Mouse (Mus musculus): ENCODE results near the gene Kdm4a.

The Kdm4a gene

DNA sequence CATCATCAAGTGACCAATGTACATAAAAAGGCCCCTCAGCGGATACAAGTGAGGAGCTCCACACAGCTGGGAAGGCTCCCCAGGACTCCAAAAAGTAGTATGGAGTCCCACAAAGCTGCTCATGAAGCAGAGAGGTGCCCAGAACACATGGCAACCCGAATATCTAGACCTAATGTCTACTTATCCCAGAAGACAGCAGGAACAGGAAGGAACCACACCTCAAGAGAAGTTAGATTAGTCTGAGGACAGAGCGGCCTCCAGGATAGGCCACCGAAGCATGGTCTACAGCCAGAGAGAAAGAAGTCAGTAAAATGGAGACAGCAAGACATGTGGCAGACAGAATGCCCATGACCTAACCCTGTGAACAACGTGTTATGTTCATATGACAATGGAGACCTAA, 25.0 kb downstream of the Kdm4a start:
- no peak for DNase-seq (ENCODE audit: low read depth, low spot score)

DNA sequence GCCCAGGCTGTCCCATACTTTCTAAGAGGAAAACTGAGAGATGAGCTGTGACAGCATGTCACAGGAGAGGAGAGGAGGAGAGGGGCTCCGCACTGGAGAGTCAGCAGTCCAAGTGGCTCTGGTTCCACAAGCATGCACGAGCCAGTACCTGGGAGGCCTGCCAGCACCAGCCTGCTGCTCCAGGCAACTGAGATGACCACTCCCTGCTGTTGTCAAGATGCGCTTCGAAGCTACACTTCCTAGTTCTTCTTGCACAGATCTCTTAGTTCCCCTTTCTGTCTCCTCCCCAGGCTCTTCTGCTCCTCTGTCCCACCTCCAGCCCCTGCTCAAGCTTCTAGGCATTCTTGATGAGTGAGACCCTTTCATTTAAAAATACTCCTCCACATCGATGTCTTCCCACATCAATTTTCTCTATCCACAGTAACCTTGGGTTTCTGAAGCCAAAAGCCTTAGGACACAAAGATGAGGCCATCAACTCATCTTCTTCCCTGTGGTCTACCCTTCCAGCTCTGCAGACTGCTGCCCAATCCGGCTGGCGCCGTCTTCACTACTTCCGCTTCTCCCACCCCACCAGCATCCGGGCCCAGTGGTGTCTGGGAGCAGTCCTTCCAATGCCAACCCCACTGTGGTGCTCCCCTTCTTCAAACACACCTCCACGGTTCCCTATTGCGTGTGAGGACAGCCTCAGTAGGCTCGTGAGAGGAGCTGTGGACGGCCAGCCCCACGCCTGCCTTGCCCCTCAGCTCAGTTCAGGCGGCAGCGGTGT, 27.6 kb downstream of the Kdm4a start:
- DNase-seq (ENCODE audit: low read depth, low spot score): peak; percentile 54

DNA sequence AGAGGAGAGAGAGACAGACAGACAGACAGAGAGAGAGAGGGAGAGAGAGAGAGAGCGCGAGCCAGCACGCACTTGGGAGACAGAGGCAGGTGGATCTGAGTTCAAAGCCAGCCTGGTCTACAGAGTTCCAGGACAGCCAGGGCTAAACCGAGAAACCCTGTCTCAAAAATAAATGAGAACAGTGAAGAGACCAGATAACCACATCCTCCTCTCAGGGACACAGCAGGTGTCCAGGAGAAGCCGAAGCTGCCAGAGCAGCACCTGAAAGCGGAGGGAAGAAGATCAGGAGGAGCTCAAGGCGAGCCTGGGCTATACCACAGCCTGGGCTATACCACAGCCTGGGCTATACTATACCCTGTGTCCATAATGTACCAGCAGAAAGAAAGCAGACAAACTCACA, 29.0 kb downstream of the Kdm4a start:
- no peak for DNase-seq (ENCODE audit: low read depth, low spot score)

DNA sequence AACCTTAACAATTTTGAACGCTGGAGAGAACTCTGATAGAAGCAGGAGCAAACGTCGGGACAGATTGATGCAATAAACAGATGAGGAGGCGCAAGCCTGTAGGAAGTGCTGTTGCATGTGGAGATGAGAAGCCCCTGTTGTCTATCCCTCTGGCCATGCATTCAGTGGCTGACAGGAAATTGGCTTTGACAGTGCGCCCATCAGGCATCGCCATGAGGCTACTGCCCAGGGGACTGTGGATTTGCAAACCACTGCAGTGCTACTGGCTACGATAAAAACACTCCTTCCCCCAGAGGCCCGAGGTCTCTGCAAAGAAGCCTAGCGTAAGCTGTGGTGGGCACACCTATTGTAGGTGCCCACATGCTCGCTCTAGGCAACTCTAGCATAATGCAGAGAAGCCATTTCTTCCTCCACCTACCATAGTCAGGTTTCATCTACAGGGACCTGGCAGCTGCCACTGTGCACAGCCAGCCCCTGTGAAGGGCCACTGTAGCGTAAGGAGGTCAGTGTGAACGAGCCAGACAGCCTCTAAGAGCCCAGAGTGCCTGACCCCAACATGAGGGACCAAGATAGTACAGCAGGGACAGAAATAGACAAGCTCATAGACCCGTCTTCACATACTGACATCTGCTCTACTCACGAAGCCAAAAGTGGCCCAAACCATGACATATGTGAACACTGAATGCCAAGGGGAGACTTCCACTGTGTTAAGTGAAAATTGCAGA, 29.7 kb downstream of the Kdm4a start:
- no peak for DNase-seq (ENCODE audit: low read depth, low spot score)

DNA sequence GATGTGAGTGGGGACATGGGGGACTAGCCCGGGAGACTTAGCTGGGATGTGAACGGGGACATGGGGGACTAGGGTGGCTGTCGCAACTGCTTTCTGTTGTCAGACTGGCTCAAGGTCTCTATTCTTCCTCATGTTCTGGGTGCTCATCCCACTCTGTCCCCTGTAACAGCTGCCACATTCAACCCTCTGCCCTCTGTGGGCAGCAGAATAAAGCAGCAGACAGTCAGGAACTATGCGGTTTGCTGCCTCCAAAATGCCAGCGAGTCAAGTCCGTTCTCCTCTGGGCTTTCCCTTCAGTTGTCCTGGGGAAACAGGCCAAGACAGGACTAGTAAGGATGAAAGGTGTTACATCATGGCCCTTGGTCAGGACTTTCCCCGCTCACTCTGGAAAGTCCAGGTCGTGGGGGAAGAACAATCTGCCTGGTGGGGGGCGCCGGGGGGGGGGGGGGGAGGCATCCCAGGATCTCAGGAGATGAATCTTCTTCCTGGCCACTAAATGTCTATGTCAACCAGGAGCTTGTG, 30.7 kb downstream of the Kdm4a start:
- no peak for DNase-seq (ENCODE audit: low read depth, low spot score)

DNA sequence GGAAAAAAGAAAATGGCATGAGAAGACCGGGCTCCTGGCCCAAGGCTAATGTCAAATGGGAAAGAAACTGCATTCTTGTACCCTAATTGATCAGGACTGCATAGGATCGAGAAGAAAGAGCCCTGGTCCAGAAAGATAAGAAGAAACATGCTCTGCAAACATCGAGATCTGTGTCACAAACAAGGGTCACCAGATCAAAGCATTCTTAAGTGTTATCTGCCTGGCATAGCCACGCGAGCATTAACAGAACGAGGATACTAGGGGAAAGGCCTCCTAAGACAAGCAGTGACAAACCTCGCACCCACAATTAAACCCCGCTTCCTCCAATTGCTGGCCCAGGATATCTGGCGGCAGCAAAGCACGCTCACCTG, 31.5 kb downstream of the Kdm4a start:
- DNase-seq (ENCODE audit: low read depth, low spot score): no peak

DNA sequence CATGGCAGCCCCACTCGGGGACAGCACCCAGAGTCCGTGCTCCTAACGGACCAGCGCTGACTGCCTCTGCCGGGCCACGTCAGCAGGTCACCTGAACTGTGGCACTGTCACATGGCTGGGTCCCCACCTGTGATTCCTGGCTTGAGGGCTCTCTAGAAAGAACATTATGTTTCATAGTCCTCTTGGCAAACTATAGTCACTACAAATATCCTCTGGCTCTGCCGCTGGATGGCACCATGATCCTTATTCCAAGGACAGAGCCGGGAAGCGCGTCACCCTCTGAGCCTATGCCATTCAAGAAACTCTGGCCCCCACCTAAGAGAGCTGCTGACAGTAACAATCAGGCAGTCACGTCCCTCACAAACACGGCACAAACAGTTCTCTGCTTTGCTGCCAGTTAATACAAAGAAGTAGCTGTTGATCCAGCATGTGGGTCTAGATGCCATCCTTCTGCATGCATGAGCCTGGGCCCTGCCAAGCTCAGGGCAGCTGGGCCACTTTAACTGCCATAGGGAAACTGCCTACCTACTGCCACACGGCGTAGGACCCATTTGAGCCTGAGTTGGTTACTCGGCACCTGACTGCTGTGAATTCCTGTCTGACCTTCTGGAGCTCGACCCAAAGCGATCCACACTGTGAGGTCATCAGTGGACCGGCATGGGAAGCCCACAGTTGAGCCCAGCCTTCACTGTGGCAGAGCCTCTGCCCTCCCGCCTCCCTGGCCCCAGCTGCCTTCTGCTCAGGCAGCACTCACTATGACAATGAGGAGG, 32.1 kb downstream of the Kdm4a start:
- DNase-seq (ENCODE audit: low read depth, low spot score): no peak

DNA sequence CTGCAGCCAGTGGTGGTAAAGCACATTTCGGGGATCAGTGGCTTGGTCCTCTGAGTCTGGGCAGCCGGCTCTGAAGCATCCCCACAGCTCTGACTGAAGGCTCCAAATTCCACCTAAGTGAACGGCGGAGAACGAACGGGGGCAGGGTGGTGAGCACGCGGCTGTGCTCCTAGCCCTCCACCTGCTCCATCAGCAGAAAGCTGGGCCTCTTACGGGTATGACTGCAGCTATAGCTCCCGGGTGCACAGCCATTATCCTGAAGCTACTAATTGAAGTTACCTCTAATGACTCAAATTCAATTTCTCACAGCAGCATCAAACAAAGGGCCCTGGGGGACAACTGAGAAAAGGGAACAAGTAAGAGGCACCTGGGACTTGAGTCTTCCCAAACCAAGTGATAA, 32.8 kb downstream of the Kdm4a start:
- DNase-seq (ENCODE audit: low read depth, low spot score): no peak

DNA sequence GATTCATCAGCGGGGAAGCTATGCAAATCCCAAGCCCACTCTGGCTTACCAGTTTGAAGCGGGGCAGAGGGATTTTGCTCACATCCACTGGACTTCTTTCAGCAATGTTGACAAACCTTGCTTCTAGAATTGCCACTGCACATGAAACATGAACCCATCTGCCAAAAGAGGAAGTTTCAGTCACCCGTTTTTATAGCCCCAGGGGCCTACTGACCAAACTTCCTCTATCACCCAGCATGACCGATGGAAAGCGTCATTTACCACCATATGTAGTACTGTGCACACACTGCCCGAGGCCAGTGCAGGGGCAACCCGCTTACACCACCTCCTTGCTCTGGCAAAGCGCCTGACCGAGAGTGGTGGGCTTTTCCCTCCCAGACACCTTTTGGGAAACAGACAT, 35.5 kb downstream of the Kdm4a start:
- peak; percentile 85 for DNase-seq (ENCODE audit: low read depth, low spot score)

DNA sequence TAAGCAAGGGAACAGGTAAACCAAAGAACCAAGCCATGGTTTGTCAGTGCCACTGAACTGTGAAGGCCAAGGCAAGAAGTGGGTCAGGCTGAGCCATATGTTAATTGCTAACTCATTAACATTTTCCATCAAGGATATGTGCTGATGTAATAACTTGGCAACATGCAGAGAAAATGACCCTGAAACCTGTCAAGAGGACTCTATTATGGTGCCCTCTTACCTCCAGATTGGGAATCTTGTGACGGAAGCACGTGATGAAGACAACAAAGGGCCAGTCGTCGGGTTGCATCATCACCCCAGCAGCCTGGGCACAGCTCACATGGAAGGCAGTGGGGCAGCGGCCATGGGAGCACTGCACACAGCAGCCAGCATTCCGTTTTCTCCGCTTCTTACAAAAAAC, 36.2 kb downstream of the Kdm4a start:
- no peak for DNase-seq (ENCODE audit: low read depth, low spot score)

DNA sequence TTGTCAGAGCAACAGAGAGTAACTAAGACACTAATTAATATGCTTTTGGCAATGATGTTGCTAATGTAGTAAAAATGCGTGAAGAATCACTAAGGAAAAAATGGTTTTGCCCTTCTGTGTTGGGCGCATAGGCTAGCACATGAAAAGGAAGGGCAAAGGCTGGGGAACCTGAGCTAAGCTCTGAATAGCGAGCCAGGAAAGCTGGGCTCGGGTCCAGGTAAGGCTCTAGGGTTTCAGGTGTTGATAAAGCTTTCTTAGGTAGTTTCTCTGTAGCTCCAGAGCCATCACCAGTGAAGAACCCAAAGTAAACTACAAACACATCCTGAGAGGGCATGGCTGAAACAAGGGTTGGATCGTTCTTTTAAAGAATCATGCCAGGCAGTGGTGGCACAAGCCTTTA, 38.3 kb downstream of the Kdm4a start:
- no peak for DNase-seq (ENCODE audit: low read depth, low spot score)

DNA sequence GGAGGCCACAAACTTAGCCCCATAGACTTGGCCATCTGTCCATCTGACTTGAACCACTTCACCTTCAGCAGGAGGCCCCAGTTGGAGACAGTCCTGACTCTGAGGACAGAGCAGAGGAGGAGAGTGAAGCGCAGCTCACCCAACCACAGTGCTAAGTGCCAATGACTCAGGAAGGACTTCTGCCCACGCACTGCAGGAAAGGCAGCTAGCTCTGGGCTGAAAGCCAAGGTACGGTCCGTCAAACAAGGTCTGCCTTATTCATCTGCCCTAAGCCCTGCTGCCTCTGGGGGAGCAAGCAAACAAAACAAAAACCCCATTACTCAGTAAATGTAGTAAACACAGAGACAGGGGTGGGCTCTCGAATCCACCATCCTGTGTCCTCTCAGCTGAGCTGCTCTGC, 41.0 kb downstream of the Kdm4a start:
- no peak for DNase-seq (ENCODE audit: low read depth, low spot score)

DNA sequence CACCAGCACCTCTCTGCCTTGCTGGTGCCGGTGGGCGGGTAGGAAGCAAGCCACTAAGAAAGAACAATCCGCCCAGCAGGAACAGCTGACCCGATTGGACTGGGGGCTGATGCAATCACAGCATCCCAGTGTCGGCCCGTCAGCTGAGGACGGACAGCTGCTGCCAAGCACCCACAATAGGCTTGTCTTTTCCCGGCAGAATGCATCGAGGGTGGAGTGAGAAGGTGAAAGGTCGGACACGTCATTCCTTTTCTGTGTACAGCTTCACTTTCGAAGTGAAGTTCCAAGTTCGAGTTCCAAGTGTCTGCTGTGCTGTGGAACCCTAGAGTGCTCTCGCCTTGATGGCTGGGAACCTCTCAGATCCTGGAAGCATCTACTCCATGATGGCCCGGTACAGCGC, 42.0 kb downstream of the Kdm4a start:
- no peak for DNase-seq (ENCODE audit: low read depth, low spot score)

DNA sequence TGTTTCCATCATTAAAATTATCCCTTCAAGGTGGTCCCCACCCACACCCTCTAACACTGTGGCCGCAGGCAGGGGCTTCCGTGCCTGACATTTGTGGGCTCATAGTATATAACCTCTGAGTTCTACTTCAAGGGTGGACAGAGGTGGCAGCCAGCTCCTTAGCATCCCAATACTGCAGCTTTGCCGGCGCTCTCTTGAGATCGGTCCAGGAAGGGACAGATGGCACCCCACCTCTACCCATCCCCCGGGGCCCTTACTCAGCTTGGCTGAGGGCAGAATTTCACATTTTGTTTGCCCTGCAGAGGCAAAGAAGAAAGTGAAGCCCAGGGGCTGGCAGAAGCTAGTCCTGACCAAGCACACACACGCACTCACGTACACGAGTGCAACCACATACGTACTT, 42.5 kb downstream of the Kdm4a start:
- DNase-seq (ENCODE audit: low read depth, low spot score): no peak

DNA sequence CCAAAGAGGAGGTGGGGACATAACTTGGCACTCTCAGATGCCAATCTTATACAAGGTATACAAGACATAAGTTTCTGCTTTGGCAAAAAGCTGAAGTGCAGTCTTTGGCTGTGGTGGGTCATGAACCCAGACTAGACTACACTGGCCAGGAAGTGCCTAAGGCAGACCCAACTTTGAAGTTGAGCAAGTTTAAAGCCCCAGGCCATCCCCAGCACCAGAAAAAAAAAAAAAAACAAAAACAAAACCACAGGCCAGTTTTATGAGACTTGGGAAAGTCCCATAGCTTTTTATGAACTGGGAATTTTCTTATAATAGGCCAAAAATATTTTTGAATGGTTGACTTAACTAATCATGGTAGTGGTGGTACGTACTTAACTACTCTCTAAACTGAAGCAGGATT, 44.4 kb downstream of the Kdm4a start:
- DNase-seq (ENCODE audit: low read depth, low spot score): peak; percentile 9

DNA sequence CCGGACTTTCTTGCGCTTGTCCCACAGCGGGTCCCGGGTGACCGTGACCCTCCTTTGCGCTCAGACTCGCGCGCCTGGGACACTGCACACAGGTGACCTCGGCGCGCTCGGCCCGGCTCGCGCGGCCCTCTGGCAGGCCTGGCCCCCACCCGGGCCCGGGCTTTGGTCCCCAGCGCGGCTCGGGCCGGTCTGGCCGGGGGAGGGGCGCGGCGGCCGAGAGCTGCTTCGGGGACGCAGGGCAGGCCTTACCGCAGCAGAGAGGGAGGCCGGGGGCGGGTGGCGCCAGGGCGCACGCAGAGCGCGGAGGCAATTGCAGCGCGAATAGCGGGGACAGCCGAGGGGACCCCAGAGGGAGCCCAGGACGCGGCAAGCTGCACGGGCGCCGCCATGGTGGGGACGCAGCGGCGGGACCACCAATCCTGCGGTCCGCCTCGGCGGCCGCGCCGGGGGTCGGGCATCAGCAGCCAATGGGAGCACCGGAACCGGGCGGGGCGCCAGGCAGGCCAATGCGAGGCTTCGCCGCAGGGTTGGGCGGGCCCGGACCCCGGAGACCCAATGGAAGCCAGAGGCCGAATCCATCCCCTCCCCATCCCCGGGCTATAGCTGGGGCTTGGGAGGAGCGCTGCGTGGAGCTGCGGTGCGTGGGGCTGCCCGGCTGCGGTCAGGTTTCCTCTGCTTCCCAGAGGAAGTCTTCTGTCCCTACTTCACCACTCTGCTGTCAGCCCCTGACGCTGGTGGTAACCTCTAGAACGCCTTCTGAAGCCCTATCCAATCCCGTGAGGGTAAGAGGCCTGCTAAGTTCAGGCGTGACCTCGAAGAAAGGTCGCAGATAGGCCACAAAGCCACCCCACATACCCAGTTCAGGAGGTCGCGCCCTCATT, 45.1 kb downstream of the Kdm4a start, which contains the start of gene St3gal3:
St3gal3 (minus strand) TSS at position 430 of the 881 bp plus-strand sequence.
- DNase-seq (ENCODE audit: low read depth, low spot score): peak; percentile 95

DNA sequence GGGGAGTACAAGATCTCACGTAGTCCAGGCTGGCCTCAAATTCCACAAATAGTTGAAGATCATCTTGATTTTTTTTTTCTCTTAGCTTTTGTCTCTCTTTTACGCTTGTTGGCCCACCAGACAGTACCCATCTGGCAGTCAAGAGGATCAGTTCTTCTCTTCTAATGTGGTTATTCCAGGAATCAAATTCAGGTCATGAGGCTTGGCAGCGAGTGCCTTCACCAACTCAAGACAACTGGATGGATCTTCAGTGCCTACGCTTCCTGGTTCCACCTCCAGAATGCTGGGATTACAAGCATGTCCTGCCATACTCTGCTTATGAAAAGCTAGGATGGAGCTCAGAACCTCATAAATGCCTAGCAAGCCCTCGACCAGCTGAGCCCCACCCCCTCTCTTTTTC, 48.5 kb downstream of the Kdm4a start:
- no peak for DNase-seq (ENCODE audit: low read depth, low spot score)

DNA sequence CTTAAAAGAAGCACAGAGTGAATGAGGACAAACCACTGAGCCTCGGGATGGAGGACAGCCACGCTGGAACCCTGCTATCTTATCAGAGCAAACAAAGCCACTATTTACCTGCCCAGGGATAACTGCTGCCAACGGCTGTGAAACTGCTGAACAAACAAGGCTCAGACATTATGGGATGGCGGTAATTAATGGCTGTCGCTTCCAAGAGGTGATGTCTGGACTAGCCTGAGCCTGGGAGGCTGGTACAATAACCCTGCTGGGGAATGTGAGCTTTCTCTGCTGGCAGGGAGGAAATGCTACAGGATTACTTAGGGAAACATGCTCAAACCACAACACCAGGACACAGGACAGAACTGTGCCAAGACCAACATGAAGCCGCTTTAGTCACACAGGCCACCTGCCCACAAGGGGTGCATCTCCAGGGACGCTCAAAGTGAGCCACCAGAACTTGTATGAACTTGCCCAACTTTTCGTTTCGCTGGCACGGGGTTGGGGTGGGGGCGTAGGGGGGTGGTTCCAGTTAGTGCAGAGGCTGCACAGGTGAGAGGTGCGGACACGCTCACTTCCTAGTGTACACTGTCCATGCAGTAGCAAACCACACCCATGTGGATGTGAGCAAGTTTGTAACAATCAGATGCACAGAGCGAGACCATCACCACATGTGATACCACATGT, 56.7 kb downstream of the Kdm4a start:
- no peak for DNase-seq (ENCODE audit: low read depth, low spot score)

DNA sequence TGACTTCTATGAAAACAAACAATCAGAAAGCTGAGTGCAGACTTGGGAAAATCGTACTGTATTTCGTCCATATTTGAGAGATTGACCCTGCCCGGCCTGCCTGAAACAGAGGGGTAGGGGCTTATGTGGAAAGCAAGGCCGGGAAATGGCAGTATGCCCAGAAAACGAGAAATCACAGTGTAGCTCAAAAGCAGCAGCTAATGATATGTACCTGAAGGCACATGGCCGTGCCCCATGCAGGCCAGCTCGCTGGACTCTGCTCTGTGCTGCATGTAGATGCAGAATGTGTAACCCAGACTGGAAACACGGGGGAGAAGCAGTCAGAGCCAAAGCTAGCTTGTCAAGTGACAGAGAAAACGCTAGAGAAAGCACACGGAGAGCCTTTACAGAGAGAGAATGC, 57.8 kb downstream of the Kdm4a start:
- DNase-seq (ENCODE audit: low read depth, low spot score): no peak

DNA sequence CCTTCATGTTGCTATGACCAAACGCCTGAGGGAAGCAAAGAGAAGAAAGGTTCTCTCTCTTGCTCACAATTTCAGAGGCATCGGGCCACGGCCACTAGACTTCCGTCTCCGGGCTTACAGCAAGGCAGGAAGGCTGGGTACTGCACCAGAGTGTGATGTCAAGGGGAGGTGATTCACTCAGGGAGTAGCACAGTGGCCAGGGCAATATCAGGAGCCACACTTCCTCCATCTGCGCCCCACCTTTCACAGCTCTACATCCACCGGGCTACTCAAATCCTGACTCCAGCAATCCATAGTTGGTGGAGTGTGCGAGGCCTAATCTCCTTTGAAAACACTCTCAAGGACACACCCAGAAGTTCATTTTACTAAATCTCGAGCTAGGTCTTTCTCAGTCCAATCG, 62.3 kb downstream of the Kdm4a start:
- no peak for DNase-seq (ENCODE audit: low read depth, low spot score)

DNA sequence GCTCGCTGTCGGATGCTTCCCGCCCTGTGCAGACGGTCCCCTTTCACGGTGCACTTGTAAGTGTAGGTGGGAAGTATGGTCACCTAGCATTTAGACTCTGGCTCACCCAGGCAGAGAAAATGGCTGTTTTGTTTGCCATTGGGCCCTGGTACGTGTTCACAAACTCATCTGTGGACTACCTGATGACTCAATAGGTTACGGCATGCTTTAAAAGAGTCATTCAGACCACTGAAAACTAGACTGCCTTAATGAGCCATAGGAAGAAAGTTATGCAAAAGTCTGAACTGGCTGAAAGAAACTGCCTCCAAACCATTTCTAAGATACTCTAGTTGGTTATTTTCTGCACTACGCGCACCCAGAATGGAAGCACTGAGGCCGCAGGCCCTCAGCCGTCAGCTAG, 63.7 kb downstream of the Kdm4a start:
- DNase-seq (ENCODE audit: low read depth, low spot score): no peak

Data from A20 (cell line).